Mouse (Mus musculus) cerebellum, adult 2 months (tissue): ENCODE measurements around the gene Ctdspl2.

Experiments
- CTCF ChIP-seq: fragments of 200-500 bp; IDR thresholded peaks from 2 replicates; pipeline ENCODE4 v1.5.1; 2011; ENCODE audit warnings: low read depth, mild to moderate bottlenecking, control low read depth, low read length, moderate library complexity, borderline replicate concordance; ENCODE audit not compliant: insufficient read depth
- POLR2A ChIP-seq: fragments of 200-500 bp; IDR thresholded peaks from 2 replicates; pipeline ENCODE4 v1.6.1; 2011; ENCODE audit warnings: low read length, control low read depth, borderline replicate concordance; ENCODE audit not compliant: insufficient read depth

- TF ChIP-seq CTCF (no peak), POLR2A (peak; percentile 86)
These were observed at the start of gene Ctdspl2, which contains the start of gene Mageb3 for GRCm38 (mm10) chr2:121955765-121956223.
